Mouse (Mus musculus): ENCODE measurements around the gene Plbd2.

DNA sequence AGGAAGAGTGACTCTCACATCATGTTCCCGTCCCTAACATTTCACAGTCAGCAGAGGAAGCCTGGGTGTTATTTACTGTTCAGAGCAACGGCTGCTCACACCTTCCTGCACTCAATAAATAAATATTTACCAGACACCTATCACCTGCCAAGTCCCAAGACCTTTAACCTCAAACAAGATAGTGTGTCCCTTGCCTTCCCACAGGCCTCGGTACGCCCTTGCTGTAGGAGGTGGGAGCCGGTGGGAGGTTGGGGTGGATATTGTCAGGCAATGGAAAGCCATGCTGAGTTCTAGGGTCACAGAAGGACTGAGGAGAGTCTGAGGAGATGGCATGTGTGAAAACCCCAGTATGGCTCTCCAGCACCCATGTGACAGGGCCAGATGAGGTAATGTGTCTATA lies 35.1 kb downstream of the Plbd2 start:
- TF ChIP-seq CTCF (IDR thresholded peaks at IDR 0.05; ENCODE audit: extremely low read depth, insufficient read depth, insufficient read length, insufficient replicate concordance) = no peak
- TF ChIP-seq POLR2A (IDR thresholded peaks at IDR 0.05; ENCODE audit: low read depth, low read length) = no peak
